Mouse (Mus musculus): Measurements from ENCODE around the gene Spef1.

Spef1 gene

GRCm38 (mm10) chr2:131141336-131141986 is 45.6 kb downstream of the Spef1 start:
- no peak for DNase-seq (ENCODE audit: low spot score)

- no peak for DNase-seq (ENCODE audit: low spot score)
Measured at GRCm38 (mm10) chr2:131140533-131140905, 46.6 kb downstream of the Spef1 start.

GRCm38 (mm10) chr2:131139886-131140532 is 47.1 kb downstream of the Spef1 start:
- DNase-seq (ENCODE audit: low spot score) = no peak

GRCm38 (mm10) chr2:131139287-131139686 is 47.8 kb downstream of the Spef1 start:
- no peak for DNase-seq (ENCODE audit: low spot score)

DNA sequence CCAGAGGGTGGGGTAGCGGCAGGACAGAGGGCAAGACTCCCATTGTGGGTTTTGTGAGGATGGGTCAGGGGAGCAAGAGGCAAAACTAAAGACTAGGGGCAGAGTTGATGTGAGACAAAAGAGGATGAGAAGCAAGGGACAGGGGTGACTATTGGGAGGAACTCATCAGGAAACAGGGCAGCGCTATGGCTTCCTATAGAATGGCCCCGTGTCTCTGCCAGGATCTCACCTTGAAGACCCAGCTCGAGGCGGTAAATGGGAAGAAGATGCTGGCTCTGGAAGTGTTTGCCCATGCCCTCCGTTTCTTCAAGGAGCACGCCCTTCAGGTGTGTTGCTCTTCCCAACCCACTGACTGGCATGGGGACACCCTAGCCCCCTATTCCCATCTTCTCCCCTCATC is 48.3 kb downstream of the Spef1 start:
- DNase-seq (ENCODE audit: low spot score) = no peak

DNA sequence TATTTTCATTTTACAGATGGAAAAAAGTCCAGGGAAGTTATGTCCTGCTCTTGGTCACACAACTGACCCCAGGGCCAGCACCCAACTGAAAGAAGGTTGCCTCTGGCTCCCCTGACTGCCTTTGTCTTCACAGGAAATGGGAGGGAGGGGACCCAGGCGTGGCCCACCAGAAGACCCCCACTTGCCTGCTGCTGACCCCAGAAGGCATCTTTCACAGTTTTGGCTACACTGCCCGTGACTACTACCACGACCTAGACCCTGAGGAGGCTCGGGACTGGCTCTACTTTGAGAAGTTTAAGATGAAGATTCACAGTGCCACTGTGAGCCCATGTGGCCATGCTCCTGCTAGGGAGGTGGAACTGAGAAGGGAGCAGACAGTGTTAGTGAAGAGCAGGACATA is 48.8 kb downstream of the Spef1 start:
- DNase-seq (ENCODE audit: low spot score) = no peak

DNA sequence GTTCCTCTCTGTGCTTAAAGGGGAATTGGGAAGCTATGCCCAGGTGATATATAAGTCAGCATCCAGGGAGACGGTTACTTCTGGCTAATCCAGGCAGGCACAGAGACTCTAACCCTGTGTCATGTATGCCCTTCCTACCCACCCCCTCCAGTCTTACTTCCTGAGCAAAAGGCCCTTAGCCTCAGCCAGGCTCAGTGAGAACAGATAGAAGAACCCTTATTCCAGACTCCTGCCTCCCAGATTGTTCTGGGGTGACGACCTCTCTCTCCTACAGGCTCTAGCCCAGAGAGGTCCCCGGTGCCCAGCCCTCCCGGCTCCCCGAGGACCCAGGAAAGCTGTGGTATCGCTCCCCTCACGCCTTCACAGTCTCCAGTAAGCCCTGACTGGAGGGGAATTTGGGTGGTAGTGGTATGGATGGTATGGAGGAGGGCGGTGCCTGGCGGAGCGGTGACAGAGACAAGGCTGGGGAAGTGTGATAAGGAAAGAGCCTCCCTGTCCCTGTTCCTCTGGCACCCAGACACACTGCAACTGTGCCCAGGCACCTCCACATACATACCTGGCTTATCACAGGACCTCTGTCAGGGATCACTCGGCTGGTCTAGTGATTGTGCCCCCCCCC is 51.5 kb downstream of the Spef1 start:
- DNase-seq (ENCODE audit: low spot score) = no peak

- no peak for DNase-seq (ENCODE audit: low spot score)
Measured at GRCm38 (mm10) chr2:131134826-131135400, 52.2 kb downstream of the Spef1 start.

DNA sequence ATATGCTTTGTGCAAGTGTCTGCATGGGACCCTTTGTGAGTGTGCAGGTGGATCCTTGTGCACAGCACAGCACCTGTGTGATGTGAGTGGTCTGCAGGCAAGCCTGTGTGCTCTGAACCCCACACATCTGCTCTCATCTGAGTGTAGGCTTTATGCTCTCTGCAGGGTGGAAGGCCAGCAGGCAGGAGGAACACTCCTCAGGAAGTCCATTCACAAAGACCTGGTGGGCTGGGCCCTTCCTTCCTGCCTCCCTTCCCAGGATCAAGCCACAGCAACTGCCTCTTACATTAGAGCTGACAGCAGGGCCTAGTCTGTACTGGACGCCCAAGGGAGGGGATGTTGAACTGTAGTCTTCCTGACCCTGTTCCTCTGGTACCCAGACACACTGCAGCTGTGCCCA is 52.7 kb downstream of the Spef1 start:
- DNase-seq (ENCODE audit: low spot score) = no peak

GRCm38 (mm10) chr2:131132930-131133547 is 54.0 kb downstream of the Spef1 start, which contains the start of gene Gm11037:
Gm11037 (plus strand) TSS chr2:131133497.
- no peak for DNase-seq (ENCODE audit: low spot score)

DNA sequence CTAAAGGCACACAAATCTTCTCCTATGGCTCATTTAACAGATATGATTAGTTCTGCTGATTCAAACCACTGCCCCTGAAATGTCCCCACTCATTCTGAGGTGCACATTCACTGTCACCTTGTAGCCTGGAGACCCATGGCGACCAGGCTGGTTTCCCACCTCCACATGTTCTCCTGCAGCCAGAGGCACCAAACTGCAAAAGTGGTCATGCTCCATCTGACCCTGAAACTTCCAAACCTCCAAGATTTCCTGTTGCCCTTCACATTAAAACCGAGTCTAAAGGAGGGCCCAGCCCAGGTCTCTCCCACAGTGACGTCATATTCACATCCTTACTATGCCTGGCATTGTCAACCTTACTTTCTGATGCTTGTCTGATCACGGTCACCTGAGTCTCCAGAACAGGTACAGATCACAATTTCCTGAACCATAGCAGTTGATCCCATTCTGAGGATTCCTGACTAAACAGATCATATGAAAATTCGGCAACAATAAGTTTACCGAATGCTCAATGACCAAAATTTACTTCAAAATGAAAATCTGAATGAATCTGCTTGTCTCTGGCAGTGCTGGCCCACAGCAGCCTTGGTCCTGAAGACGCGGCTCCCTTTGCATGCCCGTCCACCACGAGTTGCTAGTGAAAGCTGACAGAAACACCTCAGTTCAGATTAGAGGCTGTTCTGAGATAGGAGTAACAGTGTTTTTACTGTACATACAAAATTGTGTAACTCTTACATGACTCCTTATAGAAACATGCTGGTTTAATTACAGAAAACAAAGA is 54.8 kb downstream of the Spef1 start:
- no peak for DNase-seq (ENCODE audit: low spot score)

GRCm38 (mm10) chr2:131130849-131131248 is 56.2 kb downstream of the Spef1 start:
- no peak for DNase-seq (ENCODE audit: low spot score)

DNA sequence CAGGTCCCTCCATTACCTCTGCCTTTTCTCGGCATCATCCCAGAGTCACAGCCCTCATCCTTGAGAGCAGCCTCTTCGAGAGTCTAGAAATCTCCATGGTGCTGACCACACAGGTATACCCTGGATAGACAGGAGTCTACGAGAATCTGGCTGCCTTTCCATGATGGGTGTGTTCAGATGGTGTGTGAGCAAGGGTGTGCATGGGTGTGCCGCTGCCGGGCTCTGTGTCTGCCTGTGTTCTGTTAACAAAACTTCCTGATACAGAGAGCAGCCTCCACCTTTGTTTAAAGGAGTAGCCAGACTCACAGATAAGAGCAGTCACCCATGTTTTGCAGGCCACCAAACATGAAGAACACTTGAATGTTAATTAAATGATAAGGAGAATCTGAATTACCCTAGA is 57.2 kb downstream of the Spef1 start:
- DNase-seq (ENCODE audit: low spot score) = no peak

DNA sequence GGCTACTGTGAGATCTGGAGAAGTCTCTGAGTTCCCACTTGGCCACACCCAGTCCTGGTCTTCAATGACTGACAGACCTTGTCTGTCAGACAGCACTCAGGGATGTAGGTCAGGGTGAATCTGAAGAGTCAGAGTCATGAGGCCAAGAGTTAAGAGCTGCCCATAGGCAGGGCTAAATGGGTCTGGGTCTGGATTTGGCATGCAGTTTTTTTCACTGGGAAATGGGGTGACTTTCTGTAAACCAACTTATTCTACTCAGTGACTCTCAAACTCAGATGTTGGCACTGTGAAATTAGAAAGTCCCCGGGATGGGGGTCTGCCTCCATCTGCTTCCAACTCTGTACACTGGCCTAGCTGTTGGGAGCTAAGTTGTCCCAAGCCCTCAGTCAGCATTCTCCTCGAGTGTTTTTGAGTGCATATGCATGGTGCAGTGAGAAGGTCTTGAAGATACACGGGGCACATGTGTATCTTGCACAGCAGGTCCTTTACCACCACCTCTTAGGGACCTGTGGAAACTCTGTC is 58.4 kb downstream of the Spef1 start:
- no peak for DNase-seq (ENCODE audit: low spot score)

GRCm38 (mm10) chr2:131128211-131128610 is 58.9 kb downstream of the Spef1 start:
- DNase-seq (ENCODE audit: low spot score) = no peak

GRCm38 (mm10) chr2:131127161-131127730 is 59.8 kb downstream of the Spef1 start, which contains the start of gene Hspa12b:
Hspa12b (plus strand) TSS chr2:131127280.
- no peak for DNase-seq (ENCODE audit: low spot score)

- DNase-seq (ENCODE audit: low spot score) = no peak
Measured at GRCm38 (mm10) chr2:131125964-131126815, 60.9 kb downstream of the Spef1 start.

DNA sequence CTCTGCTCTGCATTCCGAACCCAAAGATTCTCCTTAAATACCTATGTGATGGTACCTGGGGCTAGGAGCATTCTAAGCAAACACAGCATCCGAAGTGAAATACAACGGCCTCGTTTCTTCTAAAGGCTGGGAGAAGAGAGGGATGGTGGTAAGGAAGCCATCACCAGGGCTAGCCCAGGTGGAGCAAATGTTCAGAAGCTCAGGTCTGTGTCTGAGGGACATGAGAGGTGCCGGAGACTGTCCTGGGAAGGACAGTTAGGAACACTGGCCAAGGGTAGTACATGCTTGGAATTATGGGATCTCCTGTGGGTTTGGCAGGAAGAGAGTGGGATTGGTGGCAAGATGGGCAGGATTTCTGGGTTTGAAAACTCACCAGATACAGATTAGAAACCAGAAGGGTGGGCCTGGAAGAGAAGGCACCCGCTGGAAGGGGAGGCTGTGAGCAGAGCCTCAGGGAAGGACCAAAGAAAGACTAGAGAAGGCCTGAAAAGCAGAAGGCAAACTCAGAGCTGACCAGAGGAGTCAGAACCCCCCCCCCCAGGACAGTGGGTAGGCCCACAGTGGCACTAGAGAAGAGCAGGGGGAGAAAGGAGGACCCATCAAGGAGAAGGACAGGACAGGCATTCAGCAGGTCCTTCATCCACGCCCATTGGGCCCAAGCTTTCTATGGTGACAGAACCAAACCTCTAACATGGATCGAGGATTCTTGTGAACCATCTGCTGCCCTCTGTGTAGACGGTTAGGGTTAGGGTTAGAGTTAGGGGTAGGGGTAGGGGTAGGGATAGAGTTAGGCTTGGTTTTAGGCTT is 61.7 kb downstream of the Spef1 start:
- DNase-seq (ENCODE audit: low spot score) = no peak

GRCm38 (mm10) chr2:131124166-131124565 is 62.9 kb downstream of the Spef1 start:
- no peak for DNase-seq (ENCODE audit: low spot score)
